Mouse (Mus musculus) macrophage (primary cell): ENCODE data around the gene Wdr75. TPM values are rescaled to one million over a fixed set of nuclear protein-coding genes. Genes with fewer than 3 reads are reported as not detected.

ENCODE experiments used
- H3K27ac ChIP-seq: fragments of 350-480 bp; formaldehyde crosslinking; 2 replicates; pipeline ENCODE4 v1.9.0; 2021
- H3K36me3 ChIP-seq: fragments of 350-480 bp; formaldehyde crosslinking; 2 replicates; pipeline ENCODE4 v1.9.0; 2021; ENCODE audit errors: inconsistent target
- H3K4me3 ChIP-seq: fragments of 350-480 bp; formaldehyde crosslinking; 2 replicates; pipeline ENCODE4 v1.9.0; 2021; ENCODE audit errors: inconsistent target
- H3K79me2 ChIP-seq: fragments of 350-480 bp; formaldehyde crosslinking; 2 replicates; pipeline ENCODE4 v1.9.0; 2021; ENCODE audit errors: inconsistent target
- whole genome bisulfite sequencing: methylation state at CpG from one replicate; pipeline ENCODE4 v1.1.7; 2026; ENCODE audit warnings: inconsistent platforms; ENCODE audit not compliant: missing documents; 5-methylcytosine and 5-hydroxymethylcytosine counted together
- polyA plus RNA-seq: library from polyadenylated mRNA; stranded (reverse); fragments of 250-400 nt; gene quantifications from 3 replicates; pipeline ENCODE4 v1.2.4, GENCODE M21; 2018; ENCODE audit warnings: inconsistent platforms

Wdr75 gene
- polyA plus RNA-seq, 1 experiment from 2014 or later: 19.1 TPM

DNA sequence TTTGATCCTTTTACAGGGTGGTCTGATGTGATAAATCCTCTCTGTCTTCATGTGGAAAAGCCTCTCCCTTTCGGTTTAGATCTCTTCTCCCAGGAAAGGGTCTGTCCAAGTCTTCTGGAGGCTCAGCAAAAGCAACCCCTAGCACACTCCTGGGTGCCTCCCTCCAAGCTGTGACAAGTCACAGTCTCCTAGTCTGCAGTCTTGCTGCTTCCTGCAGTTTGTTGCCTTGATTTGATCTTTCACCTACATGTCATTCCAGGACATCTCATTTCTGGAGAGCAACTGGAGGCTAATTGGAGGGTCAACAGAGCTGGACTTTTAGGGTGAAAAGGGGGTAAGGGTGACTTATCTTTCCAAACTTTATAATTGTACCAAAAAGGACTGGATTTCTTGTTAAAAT, 70.3 kb downstream of the Wdr75 start:
- peak overlapping the region; percentile 94 for H3K27ac ChIP-seq

DNA sequence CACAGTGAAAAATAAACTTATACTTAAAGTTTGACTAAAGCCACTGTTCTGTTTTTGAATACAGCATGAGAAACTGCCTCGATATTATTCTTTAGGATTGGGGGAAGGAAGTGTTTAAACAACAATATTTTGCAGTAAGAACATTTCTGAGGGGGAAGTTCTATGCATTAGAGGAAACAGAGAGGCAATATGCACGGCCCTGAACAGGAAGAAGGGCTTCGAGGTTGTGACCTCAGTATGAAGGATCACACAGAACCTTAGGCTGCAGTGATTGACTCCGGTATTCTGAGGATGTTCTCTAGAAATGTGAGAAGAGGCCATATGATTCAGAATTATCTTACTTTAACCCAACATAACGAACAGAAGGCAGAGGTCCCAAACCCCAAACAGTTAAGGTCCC, 70.8 kb downstream of the Wdr75 start:
- Histone ChIP-seq H3K36me3 (no peaks in the 10 kb centered on the region), H3K27ac (peak overlapping the region; percentile 94), H3K4me3 (no peak overlapping the region), H3K79me2 (no peaks in the 10 kb centered on the region)
- WGBS: 15% methylated on average over 5 of the region's 5 CpGs

More for the DNA sequence above, 70.3 kb downstream of the Wdr75 start:
- WGBS: 67% methylated on average over 1 of the region's 1 CpGs
- no peak overlapping the region for H3K4me3 ChIP-seq
- H3K79me2 ChIP-seq: no peaks in the 10 kb centered on the region
- H3K36me3 ChIP-seq: no peaks in the 10 kb centered on the region

DNA sequence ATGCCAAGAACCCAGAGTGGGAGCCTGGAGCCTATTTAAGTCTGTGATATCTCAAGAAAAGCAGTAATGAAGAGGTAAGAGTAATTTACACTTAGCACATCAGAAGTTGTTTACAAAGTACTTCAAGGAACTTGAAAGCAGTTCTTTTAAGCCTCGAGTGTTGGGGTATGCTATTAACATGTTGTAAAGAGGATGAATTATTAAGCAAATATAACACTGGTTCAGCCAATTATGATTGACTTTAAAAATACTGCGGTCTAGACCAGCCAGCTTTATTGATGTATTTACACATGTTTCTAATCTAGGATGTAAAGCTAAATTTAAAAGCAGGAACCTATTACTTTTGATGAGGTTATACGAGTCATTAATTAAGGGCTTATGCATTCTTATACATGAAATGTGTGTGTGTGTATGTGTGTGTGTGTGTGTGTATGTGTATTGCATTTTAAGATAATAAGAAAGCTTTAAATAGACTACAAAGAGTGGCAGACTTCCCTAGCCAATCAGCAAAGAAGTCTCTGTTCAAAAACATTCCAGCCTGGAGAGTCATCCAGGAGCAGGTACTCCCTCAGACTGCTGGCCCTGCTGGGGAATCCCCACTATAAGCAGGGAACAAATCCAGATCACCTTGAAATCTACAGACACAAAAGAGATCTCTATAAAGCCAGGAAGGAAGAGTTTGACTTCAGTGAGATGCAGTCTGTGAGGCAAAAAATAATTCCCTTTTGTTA, 71.5 kb downstream of the Wdr75 start:
- peak overlapping the region; percentile 94 for H3K27ac ChIP-seq
- no peaks in the 10 kb centered on the region for H3K79me2 ChIP-seq
- H3K4me3 ChIP-seq: no peak overlapping the region
- H3K36me3 ChIP-seq: no peaks in the 10 kb centered on the region
- WGBS: 88% methylated on average over 3 of the region's 3 CpGs

DNA sequence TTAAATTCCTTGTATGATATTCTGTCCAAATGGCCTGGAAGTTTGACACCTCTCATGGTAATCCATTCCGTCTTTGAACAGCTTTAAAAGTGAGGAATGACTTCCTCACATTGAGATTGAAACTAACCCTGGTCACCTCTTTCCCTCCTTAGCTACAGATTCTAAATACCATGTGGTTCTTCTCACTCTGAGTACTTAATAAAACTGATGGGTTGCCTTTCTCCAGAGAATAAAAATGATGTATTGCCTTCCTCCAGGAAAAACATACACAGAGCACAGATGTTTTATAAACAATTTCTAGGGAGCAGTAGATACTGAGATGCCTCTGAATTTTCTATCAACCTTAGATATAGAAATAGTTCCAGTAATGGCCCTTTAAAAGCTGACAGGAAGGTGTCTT, 73.1 kb downstream of the Wdr75 start:
- Histone ChIP-seq H3K4me3 (no peak overlapping the region), H3K27ac (peak overlapping the region; percentile 94), H3K36me3 (no peaks in the 10 kb centered on the region), H3K79me2 (no peaks in the 10 kb centered on the region)
- WGBS: 100% methylated on average over 1 of the region's 1 CpGs

DNA sequence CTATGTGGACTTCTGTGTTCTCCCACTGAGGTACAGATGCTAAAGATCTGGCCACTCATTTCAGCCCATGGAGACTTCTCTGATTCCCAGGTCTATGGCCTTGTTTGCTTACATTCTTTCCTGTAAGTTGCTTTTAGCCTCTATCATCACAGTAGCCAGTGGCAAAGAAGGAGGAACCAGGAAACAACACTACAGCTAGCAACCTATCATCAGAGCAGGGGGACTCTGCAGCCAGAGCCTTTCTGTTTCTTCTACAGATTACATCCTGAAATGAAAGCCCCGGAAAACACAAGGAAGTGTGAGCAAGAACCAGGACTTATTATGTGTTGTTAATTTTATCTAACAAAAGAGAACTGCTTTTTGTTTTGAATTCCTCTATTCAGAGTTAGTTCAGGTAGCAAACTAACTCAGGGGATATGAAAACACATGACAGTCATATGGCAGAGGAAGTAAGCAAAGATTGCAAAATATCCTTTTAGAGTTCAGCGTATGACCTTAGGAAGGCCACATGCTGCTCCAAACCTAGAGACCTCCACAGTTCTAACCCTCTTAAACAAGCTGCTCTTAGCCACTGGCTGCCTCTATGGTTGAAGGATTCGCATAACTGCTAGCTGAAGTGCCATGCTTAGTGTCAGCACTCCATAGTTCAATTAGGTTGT, 73.6 kb downstream of the Wdr75 start:
- Histone ChIP-seq H3K36me3 (no peaks in the 10 kb centered on the region), H3K27ac (peak overlapping the region; percentile 94), H3K79me2 (no peaks in the 10 kb centered on the region), H3K4me3 (no peak overlapping the region)
- WGBS: 31% methylated on average over 3 of the region's 3 CpGs

Other genes starting within 250 kb of the Wdr75 start
- not detected in 3 replicates for gene Gm5269, start 95.1 kb downstream of the Wdr75 start, polyA plus RNA-seq
- 393 to 687 TPM (median 472 TPM) in 3 replicates for gene Slc40a1, start 131.4 kb downstream of the Wdr75 start, polyA plus RNA-seq